Mouse (Mus musculus) midbrain, embryonic 13.5 days (tissue): ENCODE data around the gene Lingo2. TPM values are rescaled to one million over a fixed set of nuclear protein-coding genes. Genes with fewer than 3 reads are reported as not detected.

Experiments used
- ATAC-seq: fragments of 200-750 bp; cut with Nextera tagmentation; 2 replicates; pipeline ENCODE4 v1.8.0; 2017; ENCODE audit warnings: mild to moderate bottlenecking, moderate TSS enrichment, moderate library complexity
- H3K27ac ChIP-seq: fragments of 300-500 bp; sonication (generic); 2 replicates; pipeline ENCODE4 v1.5.1; 2015; ENCODE audit warnings: inconsistent platforms, mild to moderate bottlenecking, moderate library complexity
- H3K27me3 ChIP-seq: fragments of 300-500 bp; sonication (generic); 2 replicates; pipeline ENCODE4 v1.6.1; 2015; ENCODE audit warnings: mild to moderate bottlenecking, inconsistent platforms
- H3K36me3 ChIP-seq: fragments of 300-500 bp; sonication (generic); 2 replicates; pipeline ENCODE4 v1.6.1; 2015; ENCODE audit warnings: mild to moderate bottlenecking, inconsistent platforms
- H3K4me1 ChIP-seq: fragments of 300-500 bp; sonication (generic); replicated peaks from 2 replicates; pipeline ENCODE4 v1.6.1; 2015; ENCODE audit warnings: inconsistent platforms
- H3K4me2 ChIP-seq: fragments of 300-500 bp; sonication (generic); replicated peaks from 2 replicates; pipeline ENCODE4 v1.6.1; 2015; ENCODE audit warnings: moderate library complexity, mild to moderate bottlenecking, inconsistent platforms
- H3K4me3 ChIP-seq: fragments of 300-500 bp; sonication (generic); replicated peaks from 2 replicates; pipeline ENCODE4 v1.5.1; 2015; ENCODE audit warnings: mild to moderate bottlenecking, inconsistent platforms
- H3K9ac ChIP-seq: fragments of 300-500 bp; sonication (generic); replicated peaks from 2 replicates; pipeline ENCODE4 v1.6.1; 2015; ENCODE audit warnings: mild to moderate bottlenecking, inconsistent platforms
- H3K9me3 ChIP-seq: fragments of 300-500 bp; sonication (generic); 2 replicates; pipeline ENCODE4 v1.6.1; 2016; ENCODE audit warnings: mild to moderate bottlenecking, inconsistent platforms
- WGBS: fragments of 180-500 bp; shearing (Covaris S2); methylation state at CpG from one replicate; pipeline ENCODE4 v1.1.7; 2015; 5-methylcytosine and 5-hydroxymethylcytosine counted together
- polyA plus RNA-seq: library from polyadenylated mRNA; unstranded; fragments of >200 nt; fragmentation: Nextera tagmentation; extraction: Ambion mirVana; gene quantifications from 2 replicates; pipeline ENCODE4 v1.2.1, GENCODE M21; 2015

Gene Lingo2
- polyA plus RNA-seq, 1 experiment from 2014 or later, result 22.5 TPM

- no peak for ATAC-seq
- 55% methylated on average over 1 of the region's 1 CpGs for WGBS
- H3K36me3 ChIP-seq, result no peaks in the 10 kb centered on the region
Observed at GRCm38 (mm10) chr4:35897769-35898564, 1053.6 kb downstream of the Lingo2 start.

DNA sequence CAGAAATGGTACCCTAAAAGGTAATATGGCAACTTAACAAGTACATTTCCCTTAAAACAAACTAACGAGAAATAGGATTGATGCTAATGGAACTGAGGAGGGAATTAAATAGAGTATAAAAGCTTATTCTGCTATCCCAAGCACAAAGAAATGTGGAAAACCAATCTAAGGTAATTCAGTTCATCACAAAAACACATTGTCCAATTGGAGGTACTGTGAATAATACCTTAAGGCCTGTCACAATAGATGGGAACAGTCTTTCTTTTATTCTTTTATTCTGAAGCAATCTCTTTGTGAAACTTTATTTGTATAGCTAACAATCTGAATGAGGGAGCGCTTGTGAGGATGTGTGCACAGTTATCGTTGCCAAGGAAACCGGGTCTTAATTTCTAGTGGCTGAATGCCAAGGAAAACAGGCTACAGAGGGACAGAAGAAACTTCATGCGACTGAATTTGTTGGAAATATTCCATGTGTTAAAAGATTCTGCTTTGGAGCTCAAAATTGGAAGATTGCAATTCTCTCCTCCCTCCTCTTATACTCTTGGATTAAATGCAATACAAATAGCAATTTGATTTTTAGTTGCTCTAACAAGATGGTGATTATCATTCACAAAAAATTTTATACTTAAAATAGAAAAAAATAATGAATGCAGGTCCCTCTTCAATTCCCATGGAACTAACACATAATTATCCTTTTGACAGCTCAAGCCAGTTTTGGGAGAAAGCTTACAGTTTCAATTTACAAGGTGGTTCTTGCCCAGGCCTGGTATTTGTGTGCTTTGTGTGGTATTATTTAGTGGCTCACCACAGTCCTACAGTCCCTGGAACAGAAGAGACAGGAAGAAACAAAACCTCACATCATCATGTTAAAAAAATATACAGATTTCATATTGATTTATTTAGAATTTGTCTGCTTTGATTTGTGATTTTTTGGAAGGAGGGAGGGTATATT is 1065.7 kb downstream of the Lingo2 start:
- 14% methylated on average over 5 of the region's 5 CpGs for WGBS
- H3K36me3 ChIP-seq, result no peaks in the 10 kb centered on the region
- H3K4me1 ChIP-seq, result peaks cover 13% of the 10 kb centered on the region
- H3K27ac ChIP-seq, result peak overlapping the region; percentile 56; the same call in 1 of the 2 replicates
- peak; percentile 90 for ATAC-seq
- no peak overlapping the region for H3K4me3 ChIP-seq
- no peak overlapping the region for H3K9ac ChIP-seq
- H3K27me3 ChIP-seq, result 0 out of 2 replicates have a peak, but pooled peaks cover 5% of the 10 kb centered on the region
- no peaks in the 10 kb centered on the region for H3K9me3 ChIP-seq
- H3K4me2 ChIP-seq, result no peak overlapping the region

More at GRCm38 (mm10) chr4:35897769-35898564, 1053.6 kb downstream of the Lingo2 start:
- Histone ChIP-seq H3K4me1 (no peaks in the 10 kb centered on the region), H3K9ac (no peak overlapping the region), H3K27me3 (no peaks in the 10 kb centered on the region), H3K9me3 (no peaks in the 10 kb centered on the region), H3K4me3 (no peak overlapping the region), H3K27ac (no peak overlapping the region), H3K4me2 (no peak overlapping the region)

- 54% methylated on average over 3 of the region's 3 CpGs for WGBS
- H3K9me3 ChIP-seq, result no peaks in the 10 kb centered on the region
- H3K27ac ChIP-seq, result no peak overlapping the region
- H3K9ac ChIP-seq, result no peak overlapping the region
- H3K27me3 ChIP-seq, result 0 out of 2 replicates have a peak, but pooled peaks cover 5% of the 10 kb centered on the region
- H3K36me3 ChIP-seq, result no peaks in the 10 kb centered on the region
- no peak overlapping the region for H3K4me2 ChIP-seq
- no peak for ATAC-seq
- peaks cover 13% of the 10 kb centered on the region for H3K4me1 ChIP-seq
- no peak overlapping the region for H3K4me3 ChIP-seq
Observed at GRCm38 (mm10) chr4:35884946-35885460, 1066.5 kb downstream of the Lingo2 start.

DNA sequence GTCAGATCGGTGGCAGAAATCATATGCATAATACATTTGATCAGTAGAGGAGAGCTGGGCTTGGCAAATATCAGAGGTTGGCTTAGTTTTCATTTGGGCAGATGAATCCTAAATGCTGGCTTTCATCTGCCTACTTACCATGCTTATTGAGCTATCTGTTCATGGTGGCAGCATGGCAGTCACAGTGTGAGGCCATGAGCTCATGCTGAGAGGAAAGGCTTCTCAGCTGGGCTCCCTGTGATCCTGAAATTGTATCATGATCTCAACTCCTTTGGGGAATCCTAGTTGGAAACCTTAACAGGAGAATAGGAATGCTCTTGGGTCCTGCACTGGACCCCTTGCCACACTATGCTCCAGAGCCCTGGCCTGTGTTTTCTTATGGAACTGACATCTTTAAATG is 1105.0 kb downstream of the Lingo2 start:
- H3K9ac ChIP-seq, result no peak overlapping the region
- WGBS, result 70% methylated on average over 1 of the region's 1 CpGs
- no peaks in the 10 kb centered on the region for H3K9me3 ChIP-seq
- H3K27me3 ChIP-seq, result no peaks in the 10 kb centered on the region
- no peaks in the 10 kb centered on the region for H3K36me3 ChIP-seq
- ATAC-seq, result no peak
- H3K4me2 ChIP-seq, result no peak overlapping the region
- no peak overlapping the region for H3K4me3 ChIP-seq
- peaks cover 14% of the 10 kb centered on the region; the same call in 1 of the 2 replicates for H3K4me1 ChIP-seq
- H3K27ac ChIP-seq, result no peak overlapping the region

GRCm38 (mm10) chr4:35845140-35845539 is 1106.4 kb downstream of the Lingo2 start:
- Histone ChIP-seq H3K9ac (0 out of 2 replicates have a peak overlapping the region, but pooled peaks have one; percentile 28), H3K9me3 (no peaks in the 10 kb centered on the region), H3K27me3 (no peaks in the 10 kb centered on the region), H3K4me1 (peaks cover 14% of the 10 kb centered on the region; the same call in 1 of the 2 replicates), H3K27ac (peak overlapping the region; percentile 78), H3K4me2 (peak overlapping the region; percentile 32; the same call in 1 of the 2 replicates), H3K36me3 (no peaks in the 10 kb centered on the region), H3K4me3 (no peak overlapping the region; the same call in 1 of the 2 replicates)
- ATAC-seq, result peak; percentile 88
- 30% methylated on average over 7 of the region's 7 CpGs for WGBS

DNA sequence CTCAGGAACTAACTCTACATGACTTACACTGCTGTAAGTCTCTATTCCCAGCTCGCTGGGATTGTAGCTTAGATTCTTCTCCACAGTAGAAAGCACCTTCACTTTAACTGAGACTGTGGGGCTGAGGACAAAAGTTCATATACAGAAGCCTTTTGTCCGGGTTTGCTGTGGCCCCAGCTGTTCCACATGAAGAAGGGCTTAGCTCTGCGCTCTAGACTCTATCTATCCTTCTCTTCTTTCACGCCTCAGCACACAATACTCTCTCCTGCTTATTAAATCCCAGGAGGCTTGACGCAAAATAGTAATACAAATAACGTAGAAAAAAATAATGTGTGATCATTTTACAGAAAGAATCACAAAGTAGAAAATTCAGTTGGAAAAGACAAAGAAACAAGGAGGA is 1107.0 kb downstream of the Lingo2 start:
- Histone ChIP-seq H3K27me3 (no peaks in the 10 kb centered on the region), H3K4me3 (no peak overlapping the region), H3K4me1 (peaks cover 14% of the 10 kb centered on the region; the same call in 1 of the 2 replicates), H3K4me2 (peak overlapping the region; percentile 32), H3K9ac (no peak overlapping the region), H3K9me3 (no peaks in the 10 kb centered on the region), H3K36me3 (no peaks in the 10 kb centered on the region), H3K27ac (peak overlapping the region; percentile 78; the same call in 1 of the 2 replicates)
- ATAC-seq, result 0 out of 2 replicates have a peak, but pooled peaks have one; percentile 48
- 35% methylated on average over 6 of the region's 6 CpGs for WGBS

DNA sequence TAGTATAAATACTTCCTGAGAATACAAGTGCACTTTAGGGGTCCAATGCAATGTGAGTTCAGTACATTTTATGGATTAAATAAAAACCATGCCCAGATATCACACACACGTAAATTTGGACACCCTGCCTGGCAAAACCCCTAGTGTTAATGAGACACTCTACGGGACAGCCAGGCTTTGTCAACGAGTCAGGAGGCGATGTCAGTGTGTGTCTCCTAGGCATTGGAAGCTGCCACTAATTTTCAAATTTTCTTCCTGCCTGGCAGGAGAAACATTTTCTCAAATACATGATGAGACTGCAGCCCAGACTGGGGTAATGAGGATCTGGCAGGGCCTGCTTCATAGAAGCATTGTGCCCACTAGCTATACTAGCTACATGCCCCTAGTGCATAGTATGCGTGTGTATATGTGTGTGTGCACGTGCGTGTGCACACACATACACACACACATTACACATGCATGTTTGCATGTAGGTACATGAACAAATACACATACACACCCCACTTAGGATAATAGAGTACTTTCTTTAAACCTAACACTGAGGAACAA is 1128.2 kb downstream of the Lingo2 start:
- Histone ChIP-seq H3K27me3 (no peaks in the 10 kb centered on the region), H3K9me3 (no peaks in the 10 kb centered on the region), H3K4me1 (no peaks in the 10 kb centered on the region), H3K9ac (no peak overlapping the region), H3K4me2 (no peak overlapping the region), H3K27ac (no peak overlapping the region), H3K36me3 (no peaks in the 10 kb centered on the region), H3K4me3 (no peak overlapping the region)
- 89% methylated on average over 7 of the region's 7 CpGs for WGBS
- ATAC-seq, result no peak

DNA sequence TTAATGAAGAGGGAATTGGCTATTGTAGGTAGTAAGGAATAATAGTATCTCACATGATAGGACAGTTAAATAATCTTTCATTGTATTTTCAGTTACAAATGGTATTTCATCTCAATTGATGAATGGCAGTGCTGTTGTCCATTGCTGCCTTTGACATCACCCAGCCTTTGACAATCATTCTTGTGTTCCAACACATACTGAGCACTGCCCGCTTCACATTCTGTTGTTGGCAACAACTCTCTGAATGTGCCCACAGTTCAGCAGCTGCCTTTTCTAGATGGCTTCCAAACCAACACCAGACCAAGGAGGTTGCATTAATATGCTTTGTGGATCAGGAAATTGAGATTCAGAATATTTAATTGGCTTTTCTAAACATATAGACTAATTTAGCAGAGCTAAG is 1130.8 kb downstream of the Lingo2 start:
- no peak overlapping the region for H3K9ac ChIP-seq
- H3K36me3 ChIP-seq, result no peaks in the 10 kb centered on the region
- H3K27me3 ChIP-seq, result no peaks in the 10 kb centered on the region
- no peaks in the 10 kb centered on the region for H3K9me3 ChIP-seq
- 97% methylated on average over 1 of the region's 1 CpGs for WGBS
- H3K27ac ChIP-seq, result no peak overlapping the region
- no peak overlapping the region for H3K4me2 ChIP-seq
- no peaks in the 10 kb centered on the region for H3K4me1 ChIP-seq
- no peak overlapping the region for H3K4me3 ChIP-seq
- no peak for ATAC-seq

DNA sequence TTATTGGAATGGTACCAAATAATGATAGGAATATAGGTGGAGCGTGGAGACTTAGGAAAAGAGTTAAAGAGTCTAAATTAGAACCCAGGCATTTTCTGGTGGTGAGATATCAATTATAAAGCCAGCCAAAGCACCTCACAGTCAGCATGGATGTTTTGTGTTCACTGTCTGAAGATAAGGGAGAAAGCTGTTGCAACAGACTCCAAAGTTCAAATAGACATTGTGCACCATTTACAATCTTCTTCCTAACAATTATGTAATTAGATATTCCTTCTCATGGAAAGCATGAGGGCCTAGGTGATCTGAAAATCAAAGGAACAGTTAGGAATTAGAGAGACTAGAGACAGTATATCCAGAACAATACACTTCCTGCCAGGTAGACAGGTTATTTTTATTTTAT is 1136.8 kb downstream of the Lingo2 start:
- Histone ChIP-seq H3K4me2 (no peak overlapping the region), H3K9ac (no peak overlapping the region), H3K36me3 (no peaks in the 10 kb centered on the region), H3K4me1 (no peaks in the 10 kb centered on the region), H3K4me3 (no peak overlapping the region), H3K27ac (no peak overlapping the region), H3K27me3 (no peaks in the 10 kb centered on the region), H3K9me3 (no peaks in the 10 kb centered on the region)
- 97% methylated on average over 1 of the region's 1 CpGs for WGBS
- ATAC-seq, result no peak

GRCm38 (mm10) chr4:35807497-35808210 is 1143.9 kb downstream of the Lingo2 start:
- ATAC-seq, result peak; percentile 70

GRCm38 (mm10) chr4:35806881-35807464 is 1144.6 kb downstream of the Lingo2 start:
- ATAC-seq, result peak; percentile 67

More at GRCm38 (mm10) chr4:35807497-35808210, 1143.9 kb downstream of the Lingo2 start:
- H3K27me3 ChIP-seq, result no peaks in the 10 kb centered on the region
- no peak overlapping the region for H3K4me3 ChIP-seq
- H3K9me3 ChIP-seq, result no peaks in the 10 kb centered on the region
- H3K4me2 ChIP-seq, result no peak overlapping the region
- H3K27ac ChIP-seq, result peak overlapping the region; percentile 46; the same call in 1 of the 2 replicates
- no peaks in the 10 kb centered on the region for H3K36me3 ChIP-seq
- peaks cover 9% of the 10 kb centered on the region for H3K4me1 ChIP-seq
- no peak overlapping the region for H3K9ac ChIP-seq
- 46% methylated on average over 6 of the region's 6 CpGs for WGBS

More at GRCm38 (mm10) chr4:35806881-35807464, 1144.6 kb downstream of the Lingo2 start:
- Histone ChIP-seq H3K4me1 (peaks cover 9% of the 10 kb centered on the region), H3K4me3 (no peak overlapping the region), H3K9me3 (no peaks in the 10 kb centered on the region), H3K9ac (no peak overlapping the region), H3K36me3 (no peaks in the 10 kb centered on the region), H3K27ac (no peak overlapping the region), H3K27me3 (no peaks in the 10 kb centered on the region), H3K4me2 (no peak overlapping the region)
- WGBS, result 21% methylated on average over 2 of the region's 2 CpGs
